Mouse (Mus musculus): ENCODE measurements at regions not wholly inside any gene's neighbourhood (a gene's known extent, or its start where the extent isn't known, plus 50 kb on each side); places are given as distances from the start of the nearest gene placed in this dataset.

DNA sequence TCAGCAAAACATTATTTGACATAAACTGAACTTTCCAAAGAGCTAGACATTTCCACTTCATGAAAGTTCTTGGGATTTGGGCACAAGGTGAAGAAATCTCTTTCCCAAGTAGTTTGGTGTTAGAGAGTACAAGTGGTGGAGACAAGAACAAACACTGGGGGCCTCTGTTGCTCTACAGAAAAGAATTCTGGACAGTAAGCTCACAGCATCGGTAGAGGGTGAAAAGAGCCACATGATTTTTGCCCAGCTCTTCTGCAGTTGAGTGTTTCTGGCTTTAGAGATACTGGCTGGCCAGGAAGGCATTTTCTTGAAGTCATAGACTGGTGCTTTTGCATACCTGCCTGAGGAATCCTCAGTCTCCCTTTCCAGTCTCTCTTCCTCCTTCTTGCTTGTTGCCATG, 127.8 kb downstream of the Stk31 start:
- WGBS: 14% methylated on average over 1 of the region's 1 CpGs
- Histone ChIP-seq H3K27me3 (replicated peaks; ENCODE audit: control insufficient read depth, insufficient read depth, low read length) (no peaks in the 10 kb centered on the region), H3K4me2 (ENCODE audit: low read length) (no peak overlapping the region), H3K27ac (ENCODE audit: low read depth, low read length) (no peak overlapping the region), H3K36me3 (ENCODE audit: control insufficient read depth, insufficient read depth, low read length) (no peaks in the 10 kb centered on the region), H3K4me3 (ENCODE audit: low read length) (no peak overlapping the region), H3K9me3 (ENCODE audit: control insufficient read depth, low read length) (no peaks in the 10 kb centered on the region), H3K4me1 (ENCODE audit: control insufficient read depth, insufficient read depth, low read depth, low read length) (no peaks in the 10 kb centered on the region), H3K9ac (ENCODE audit: low read depth, low read length) (no peak overlapping the region)
- ATAC-seq: peak; percentile 80

DNA sequence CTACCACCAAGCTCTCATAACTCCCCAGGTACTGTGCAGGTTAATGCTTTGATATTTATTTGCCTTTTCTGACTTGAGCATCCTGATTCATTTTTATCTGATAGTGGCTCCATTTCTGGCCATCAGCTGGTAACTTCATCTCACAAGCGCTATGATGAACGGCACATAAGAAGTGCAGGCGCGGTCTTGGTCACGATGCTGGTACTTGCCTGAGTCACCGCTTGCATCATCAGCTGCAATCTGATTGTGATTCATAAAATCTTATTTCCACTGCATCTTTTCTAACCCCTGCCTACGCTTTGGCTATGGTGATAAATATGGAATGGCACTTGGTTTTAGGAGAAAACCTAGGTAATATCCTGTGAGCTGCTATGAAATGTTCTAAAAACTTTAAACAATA, 128.3 kb downstream of the Stk31 start:
- no peak overlapping the region for H3K4me3 ChIP-seq (ENCODE audit: low read length)
- H3K36me3 ChIP-seq (ENCODE audit: control insufficient read depth, insufficient read depth, low read length): no peaks in the 10 kb centered on the region
- H3K4me2 ChIP-seq (ENCODE audit: low read length): no peak overlapping the region
- H3K27me3 ChIP-seq (replicated peaks; ENCODE audit: control insufficient read depth, insufficient read depth, low read length): no peaks in the 10 kb centered on the region
- no peak overlapping the region for H3K27ac ChIP-seq (ENCODE audit: low read depth, low read length)
- 85% methylated on average over 7 of the region's 7 CpGs for WGBS
- H3K4me1 ChIP-seq (ENCODE audit: control insufficient read depth, insufficient read depth, low read depth, low read length): no peaks in the 10 kb centered on the region
- no peak overlapping the region for H3K9ac ChIP-seq (ENCODE audit: low read depth, low read length)
- H3K9me3 ChIP-seq (ENCODE audit: control insufficient read depth, low read length): no peaks in the 10 kb centered on the region
- ATAC-seq: no peak

DNA sequence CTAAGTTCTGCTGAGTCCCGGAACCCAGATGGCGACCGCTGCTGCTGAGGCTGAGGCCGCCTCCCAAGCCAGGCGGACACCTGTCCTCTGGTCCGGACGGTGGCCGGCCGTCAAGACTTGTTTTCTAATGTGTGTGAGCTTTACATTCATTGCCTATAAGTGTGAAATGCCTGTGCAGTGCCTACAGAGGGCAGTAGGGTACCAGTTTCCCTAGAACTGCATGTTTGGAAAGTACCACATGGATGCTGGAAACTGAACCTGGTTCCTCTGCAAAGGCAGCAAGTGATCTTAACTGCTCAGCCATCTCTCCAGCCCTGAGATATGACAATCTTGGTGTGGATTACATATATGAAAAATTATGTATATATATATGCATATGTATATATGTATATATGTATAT, 138.6 kb downstream of the Stk31 start:
- 95% methylated on average over 7 of the region's 9 CpGs for WGBS
- no peak overlapping the region for H3K9ac ChIP-seq (ENCODE audit: low read depth, low read length)
- H3K9me3 ChIP-seq (ENCODE audit: control insufficient read depth, low read length): no peaks in the 10 kb centered on the region
- H3K36me3 ChIP-seq (ENCODE audit: control insufficient read depth, insufficient read depth, low read length): no peaks in the 10 kb centered on the region
- H3K4me2 ChIP-seq (ENCODE audit: low read length): no peak overlapping the region
- H3K27ac ChIP-seq (ENCODE audit: low read depth, low read length): no peak overlapping the region
- no peak for ATAC-seq
- no peaks in the 10 kb centered on the region for H3K4me1 ChIP-seq (ENCODE audit: control insufficient read depth, insufficient read depth, low read depth, low read length)
- no peaks in the 10 kb centered on the region for H3K27me3 ChIP-seq (replicated peaks; ENCODE audit: control insufficient read depth, insufficient read depth, low read length)
- no peak overlapping the region for H3K4me3 ChIP-seq (ENCODE audit: low read length)

DNA sequence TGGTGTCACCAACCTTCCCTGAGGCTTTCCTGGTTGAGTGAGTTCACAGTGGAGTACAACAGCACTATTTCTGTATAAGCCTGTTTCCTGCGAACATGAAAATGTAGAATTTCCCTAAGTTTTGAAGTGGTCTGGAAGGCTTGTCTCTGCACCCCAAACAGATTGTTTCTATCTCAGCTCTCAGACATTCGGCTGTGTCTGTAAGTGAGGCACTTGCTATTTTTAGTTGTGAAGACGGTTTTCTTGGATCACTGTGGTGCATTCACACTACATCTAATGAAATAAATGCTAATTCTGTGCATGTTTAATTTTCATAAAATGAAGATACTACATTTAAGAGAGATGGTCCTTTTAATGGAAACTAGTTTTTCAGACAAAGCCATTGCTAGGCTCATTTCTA, 139.1 kb downstream of the Stk31 start:
- WGBS: 81% methylated on average over 3 of the region's 3 CpGs
- Histone ChIP-seq H3K4me1 (ENCODE audit: control insufficient read depth, insufficient read depth, low read depth, low read length) (no peaks in the 10 kb centered on the region), H3K4me2 (ENCODE audit: low read length) (no peak overlapping the region), H3K9ac (ENCODE audit: low read depth, low read length) (no peak overlapping the region), H3K27me3 (replicated peaks; ENCODE audit: control insufficient read depth, insufficient read depth, low read length) (no peaks in the 10 kb centered on the region), H3K9me3 (ENCODE audit: control insufficient read depth, low read length) (no peaks in the 10 kb centered on the region), H3K27ac (ENCODE audit: low read depth, low read length) (no peak overlapping the region), H3K36me3 (ENCODE audit: control insufficient read depth, insufficient read depth, low read length) (no peaks in the 10 kb centered on the region), H3K4me3 (ENCODE audit: low read length) (no peak overlapping the region)
- no peak for ATAC-seq

DNA sequence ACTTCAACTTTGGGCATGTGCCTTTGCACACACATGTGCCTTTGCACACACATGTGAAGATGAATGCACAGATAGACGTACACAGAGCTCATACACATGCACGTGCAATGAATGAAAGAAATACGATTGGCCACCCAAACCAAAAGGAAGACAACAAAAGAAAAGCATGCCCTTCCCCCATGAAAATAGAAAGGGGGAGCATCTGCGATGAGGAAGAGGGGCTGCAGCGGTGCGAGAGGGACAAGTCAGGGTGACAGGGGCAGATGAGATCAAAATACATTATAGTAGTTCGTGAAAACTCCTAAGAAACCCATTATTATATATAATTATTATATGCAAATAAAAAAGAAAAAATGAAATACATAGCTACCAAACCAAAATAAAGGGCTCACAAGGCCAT, 149.5 kb downstream of the Stk31 start:
- Histone ChIP-seq H3K9me3 (ENCODE audit: control insufficient read depth, low read length) (peaks cover 5% of the 10 kb centered on the region; the same call in 1 of the 2 replicates), H3K27ac (ENCODE audit: low read depth, low read length) (no peak overlapping the region), H3K27me3 (replicated peaks; ENCODE audit: control insufficient read depth, insufficient read depth, low read length) (no peaks in the 10 kb centered on the region), H3K4me2 (ENCODE audit: low read length) (no peak overlapping the region), H3K4me1 (ENCODE audit: control insufficient read depth, insufficient read depth, low read depth, low read length) (no peaks in the 10 kb centered on the region), H3K36me3 (ENCODE audit: control insufficient read depth, insufficient read depth, low read length) (no peaks in the 10 kb centered on the region), H3K4me3 (ENCODE audit: low read length) (no peak overlapping the region), H3K9ac (ENCODE audit: low read depth, low read length) (no peak overlapping the region)
- 91% methylated on average over 7 of the region's 7 CpGs for WGBS
- no peak for ATAC-seq

DNA sequence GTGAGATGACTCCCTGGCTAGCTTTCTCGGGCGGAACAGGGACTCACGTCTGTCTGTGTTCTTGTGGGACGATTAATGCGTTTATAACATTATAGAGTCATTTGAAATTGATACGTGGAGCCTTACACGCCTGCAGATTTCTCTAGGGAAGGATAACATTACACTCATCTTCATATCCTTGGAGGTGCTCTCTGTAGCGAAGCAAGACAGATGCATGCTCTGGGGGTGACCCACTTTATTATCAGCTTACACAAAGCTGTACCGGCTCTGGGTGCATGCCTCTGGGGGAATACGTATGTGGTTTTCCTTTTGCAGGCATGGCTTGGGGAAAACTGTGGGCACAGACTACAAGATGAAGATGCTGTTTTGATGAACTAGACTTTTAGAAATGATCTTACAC, 159.7 kb downstream of the Stk31 start:
- Histone ChIP-seq H3K4me1 (ENCODE audit: control insufficient read depth, insufficient read depth, low read depth, low read length) (no peaks in the 10 kb centered on the region), H3K4me3 (ENCODE audit: low read length) (no peak overlapping the region), H3K27me3 (replicated peaks; ENCODE audit: control insufficient read depth, insufficient read depth, low read length) (no peaks in the 10 kb centered on the region), H3K9ac (ENCODE audit: low read depth, low read length) (no peak overlapping the region), H3K4me2 (ENCODE audit: low read length) (no peak overlapping the region), H3K9me3 (ENCODE audit: control insufficient read depth, low read length) (no peaks in the 10 kb centered on the region), H3K36me3 (ENCODE audit: control insufficient read depth, insufficient read depth, low read length) (no peaks in the 10 kb centered on the region), H3K27ac (ENCODE audit: low read depth, low read length) (no peak overlapping the region)
- 63% methylated on average over 10 of the region's 10 CpGs for WGBS
- no peak for ATAC-seq

DNA sequence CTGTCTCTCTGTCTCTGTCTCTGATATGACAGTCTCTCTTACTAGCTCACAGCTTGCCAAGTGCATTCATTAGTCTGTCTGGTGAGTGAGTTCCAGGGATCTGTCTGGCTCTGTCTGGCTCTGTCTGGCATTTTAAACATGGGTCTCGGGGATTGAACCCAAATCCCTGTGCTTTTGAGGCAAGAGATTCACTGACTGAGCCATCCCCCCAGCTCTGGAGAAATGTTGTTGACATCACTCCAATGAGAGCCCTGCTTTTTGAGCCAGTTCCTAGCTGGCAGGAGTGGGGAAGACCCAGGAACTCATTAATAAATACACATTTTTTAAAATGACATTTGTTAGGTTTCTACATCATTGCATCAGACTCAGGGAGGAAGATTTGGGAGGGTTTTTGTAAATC, 163.1 kb downstream of the Stk31 start:
- ATAC-seq: no peak
- H3K4me2 ChIP-seq (ENCODE audit: low read length): no peak overlapping the region
- no peak overlapping the region for H3K9ac ChIP-seq (ENCODE audit: low read depth, low read length)
- H3K36me3 ChIP-seq (ENCODE audit: control insufficient read depth, insufficient read depth, low read length): no peaks in the 10 kb centered on the region
- no peaks in the 10 kb centered on the region for H3K9me3 ChIP-seq (ENCODE audit: control insufficient read depth, low read length)
- H3K4me1 ChIP-seq (ENCODE audit: control insufficient read depth, insufficient read depth, low read depth, low read length): no peaks in the 10 kb centered on the region
- H3K27ac ChIP-seq (ENCODE audit: low read depth, low read length): no peak overlapping the region
- WGBS: 91% methylated on average over 1 of the region's 1 CpGs
- no peaks in the 10 kb centered on the region for H3K27me3 ChIP-seq (replicated peaks; ENCODE audit: control insufficient read depth, insufficient read depth, low read length)
- no peak overlapping the region for H3K4me3 ChIP-seq (ENCODE audit: low read length)

DNA sequence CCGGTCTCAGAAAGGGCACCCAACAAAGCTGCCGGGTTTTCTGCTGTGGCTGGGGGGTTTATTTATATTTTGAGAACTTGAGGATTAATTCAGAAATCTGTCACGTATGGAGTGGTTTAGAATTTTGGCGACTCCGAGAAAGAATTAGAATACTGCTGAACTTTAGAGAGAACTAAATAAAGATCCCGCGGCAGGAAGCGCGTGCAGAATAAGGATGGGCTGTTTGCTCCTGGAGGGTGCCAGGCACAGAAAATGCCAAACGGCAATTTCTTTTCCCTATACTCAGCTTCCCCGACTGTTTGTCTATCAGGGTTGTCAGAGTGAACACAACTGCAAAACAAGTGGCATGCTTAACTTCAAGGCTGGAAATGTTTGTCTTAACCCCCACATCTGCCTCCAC, 163.7 kb downstream of the Stk31 start:
- WGBS: 87% methylated on average over 11 of the region's 11 CpGs
- Histone ChIP-seq H3K4me3 (ENCODE audit: low read length) (no peak overlapping the region), H3K4me2 (ENCODE audit: low read length) (no peak overlapping the region), H3K27ac (ENCODE audit: low read depth, low read length) (no peak overlapping the region), H3K27me3 (replicated peaks; ENCODE audit: control insufficient read depth, insufficient read depth, low read length) (no peaks in the 10 kb centered on the region), H3K9ac (ENCODE audit: low read depth, low read length) (no peak overlapping the region), H3K36me3 (ENCODE audit: control insufficient read depth, insufficient read depth, low read length) (no peaks in the 10 kb centered on the region), H3K4me1 (ENCODE audit: control insufficient read depth, insufficient read depth, low read depth, low read length) (no peaks in the 10 kb centered on the region), H3K9me3 (ENCODE audit: control insufficient read depth, low read length) (no peaks in the 10 kb centered on the region)
- no peak for ATAC-seq

DNA sequence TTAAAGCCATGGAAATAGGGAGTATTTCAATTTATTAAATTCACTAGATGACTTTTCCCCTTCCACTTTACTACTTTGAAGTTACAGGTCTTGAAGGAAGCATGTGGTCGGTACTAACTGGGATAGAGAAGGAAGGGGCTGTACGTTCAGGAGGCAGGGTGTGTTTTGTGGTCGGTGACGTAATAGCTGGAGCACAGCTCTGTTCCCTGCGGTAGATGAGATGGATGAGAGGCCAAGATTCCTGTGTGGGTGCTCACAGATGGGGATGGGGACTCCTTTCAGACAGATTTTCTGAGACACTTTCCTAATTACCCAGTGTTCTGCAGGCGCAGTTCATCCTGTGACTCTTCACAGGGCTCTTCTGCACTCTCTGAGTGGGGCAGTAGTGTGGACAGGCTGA, 182.9 kb downstream of the Stk31 start:
- H3K9me3 ChIP-seq (ENCODE audit: control insufficient read depth, low read length): no peaks in the 10 kb centered on the region
- no peaks in the 10 kb centered on the region; the same call in 1 of the 2 replicates for H3K4me1 ChIP-seq (ENCODE audit: control insufficient read depth, insufficient read depth, low read depth, low read length)
- H3K9ac ChIP-seq (ENCODE audit: low read depth, low read length): no peak overlapping the region
- no peak overlapping the region for H3K27ac ChIP-seq (ENCODE audit: low read depth, low read length)
- no peak overlapping the region for H3K4me2 ChIP-seq (ENCODE audit: low read length)
- no peak for ATAC-seq
- H3K27me3 ChIP-seq (replicated peaks; ENCODE audit: control insufficient read depth, insufficient read depth, low read length): no peaks in the 10 kb centered on the region
- no peaks in the 10 kb centered on the region for H3K36me3 ChIP-seq (ENCODE audit: control insufficient read depth, insufficient read depth, low read length)
- H3K4me3 ChIP-seq (ENCODE audit: low read length): no peak overlapping the region
- 84% methylated on average over 6 of the region's 6 CpGs for WGBS

DNA sequence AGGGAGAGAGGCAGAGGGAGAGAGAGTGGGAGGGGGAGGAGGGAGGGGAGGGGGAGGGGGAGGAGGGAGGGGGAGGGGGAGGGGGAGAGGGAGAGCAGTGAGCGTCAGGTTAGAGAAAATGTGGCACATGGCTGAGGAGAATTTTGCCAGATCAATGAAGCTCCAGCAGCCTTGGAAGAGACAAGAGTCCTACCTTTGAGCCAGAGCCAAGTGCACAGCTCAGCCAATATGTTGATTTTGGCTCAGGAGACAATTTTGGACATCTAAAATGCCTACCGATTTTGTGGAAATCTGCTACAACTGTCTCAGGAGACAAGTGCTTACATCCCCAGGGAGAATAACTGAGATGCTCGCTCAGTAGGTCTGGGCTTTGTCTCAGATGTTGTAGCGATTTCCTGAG, 184.3 kb downstream of the Stk31 start:
- WGBS: 61% methylated on average over 4 of the region's 4 CpGs
- Histone ChIP-seq H3K4me1 (ENCODE audit: control insufficient read depth, insufficient read depth, low read depth, low read length) (no peaks in the 10 kb centered on the region; the same call in 1 of the 2 replicates), H3K27me3 (replicated peaks; ENCODE audit: control insufficient read depth, insufficient read depth, low read length) (no peaks in the 10 kb centered on the region), H3K9ac (ENCODE audit: low read depth, low read length) (no peak overlapping the region), H3K4me2 (ENCODE audit: low read length) (no peak overlapping the region), H3K27ac (ENCODE audit: low read depth, low read length) (no peak overlapping the region), H3K36me3 (ENCODE audit: control insufficient read depth, insufficient read depth, low read length) (no peaks in the 10 kb centered on the region), H3K9me3 (ENCODE audit: control insufficient read depth, low read length) (no peaks in the 10 kb centered on the region), H3K4me3 (ENCODE audit: low read length) (no peak overlapping the region)
- ATAC-seq: no peak

Data from hindbrain, embryonic 16.5 days (tissue).